Mouse (Mus musculus): ENCODE data around the gene Spata17.

Gene Spata17

DNA sequence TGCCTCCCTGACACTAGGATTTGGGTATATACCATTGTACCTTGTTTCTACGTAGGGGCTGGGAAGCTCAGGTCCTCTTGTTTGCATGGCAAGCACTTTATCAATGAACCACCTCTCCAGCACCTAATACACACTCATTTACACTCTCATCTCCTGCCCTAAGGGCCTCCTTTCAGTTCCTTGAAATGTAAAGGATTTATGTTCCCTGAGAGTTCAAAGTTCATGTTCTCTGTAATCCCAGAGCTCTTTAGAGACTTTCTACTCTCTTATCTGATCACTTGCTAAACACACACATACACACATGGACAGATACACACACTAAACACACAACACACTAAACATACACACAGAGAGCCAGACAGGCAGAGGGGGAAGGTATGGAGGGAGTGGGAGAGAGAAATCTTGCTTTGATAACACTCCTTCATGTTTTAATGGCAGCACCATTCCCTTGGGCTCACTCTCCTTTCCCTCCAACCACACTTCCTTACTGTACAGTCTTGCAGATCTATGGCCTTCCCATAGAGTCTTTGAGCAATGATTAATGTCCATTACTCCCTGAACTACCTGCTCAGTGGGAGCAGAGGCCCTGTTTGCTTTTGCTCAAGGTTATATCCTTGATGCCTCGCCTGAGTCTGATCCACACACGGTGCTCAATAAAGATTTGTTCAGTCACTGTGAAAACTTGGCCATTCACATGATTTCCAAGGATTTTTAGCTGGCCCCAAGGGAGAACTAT is 126.4 kb downstream of the Spata17 start:
- DNase-seq (ENCODE audit: extremely low read depth, low read depth) = no peak

DNA sequence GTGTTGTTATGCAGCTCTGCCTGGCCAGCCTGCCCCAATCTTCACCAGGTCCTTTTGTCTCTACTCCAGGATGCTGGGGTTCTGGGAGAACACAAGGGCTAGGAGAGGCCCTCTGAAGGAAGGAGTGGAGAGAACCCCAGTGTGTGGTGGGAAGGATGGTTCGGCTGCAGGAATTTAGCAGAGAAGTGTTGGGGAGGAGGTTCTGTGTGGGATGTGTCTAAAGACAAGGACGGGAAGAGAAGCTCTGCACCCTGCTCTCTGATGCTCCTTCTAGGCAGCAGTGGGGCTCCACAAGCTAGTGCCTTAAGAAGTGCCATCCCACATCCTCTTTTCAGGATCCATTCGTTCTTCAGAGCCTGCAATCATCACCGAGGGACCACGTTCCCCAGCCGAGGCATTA is 129.2 kb downstream of the Spata17 start:
- no peak for DNase-seq (ENCODE audit: extremely low read depth, low read depth)

DNA sequence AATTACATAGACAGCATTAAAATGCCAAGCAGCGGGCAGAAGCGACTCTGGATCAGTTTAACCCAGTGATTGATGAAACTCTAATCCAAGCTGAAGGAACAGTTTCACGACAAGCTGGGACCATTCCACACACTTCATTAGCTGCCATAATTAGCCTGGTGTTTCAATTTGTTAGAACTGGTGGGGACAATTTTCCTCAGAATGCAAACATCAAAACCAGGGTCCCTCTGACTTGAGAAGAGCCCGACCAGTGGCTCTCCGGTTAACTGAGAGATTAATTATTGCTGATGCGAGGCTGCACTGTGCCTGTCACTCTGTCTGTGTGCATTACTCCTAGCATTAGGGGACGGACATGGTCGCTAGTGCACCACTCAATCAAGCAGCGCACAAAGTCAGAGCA is 137.9 kb downstream of the Spata17 start:
- no peak for DNase-seq (ENCODE audit: extremely low read depth, low read depth)

DNA sequence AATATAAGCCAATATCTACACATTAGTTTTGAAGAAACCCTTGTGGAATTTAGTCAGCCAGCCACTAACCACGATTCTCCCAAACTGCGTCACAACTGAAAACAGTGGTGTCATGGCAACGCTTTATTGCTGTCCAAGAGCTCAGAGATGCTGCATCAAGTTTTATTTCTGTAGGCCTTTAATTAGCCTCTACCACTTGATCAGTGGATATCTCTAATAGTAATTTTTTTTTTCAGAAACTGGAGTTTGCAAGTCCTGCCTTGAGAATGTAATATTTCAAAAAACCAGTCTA is 138.3 kb downstream of the Spata17 start:
- no peak for DNase-seq (ENCODE audit: extremely low read depth, low read depth)

DNA sequence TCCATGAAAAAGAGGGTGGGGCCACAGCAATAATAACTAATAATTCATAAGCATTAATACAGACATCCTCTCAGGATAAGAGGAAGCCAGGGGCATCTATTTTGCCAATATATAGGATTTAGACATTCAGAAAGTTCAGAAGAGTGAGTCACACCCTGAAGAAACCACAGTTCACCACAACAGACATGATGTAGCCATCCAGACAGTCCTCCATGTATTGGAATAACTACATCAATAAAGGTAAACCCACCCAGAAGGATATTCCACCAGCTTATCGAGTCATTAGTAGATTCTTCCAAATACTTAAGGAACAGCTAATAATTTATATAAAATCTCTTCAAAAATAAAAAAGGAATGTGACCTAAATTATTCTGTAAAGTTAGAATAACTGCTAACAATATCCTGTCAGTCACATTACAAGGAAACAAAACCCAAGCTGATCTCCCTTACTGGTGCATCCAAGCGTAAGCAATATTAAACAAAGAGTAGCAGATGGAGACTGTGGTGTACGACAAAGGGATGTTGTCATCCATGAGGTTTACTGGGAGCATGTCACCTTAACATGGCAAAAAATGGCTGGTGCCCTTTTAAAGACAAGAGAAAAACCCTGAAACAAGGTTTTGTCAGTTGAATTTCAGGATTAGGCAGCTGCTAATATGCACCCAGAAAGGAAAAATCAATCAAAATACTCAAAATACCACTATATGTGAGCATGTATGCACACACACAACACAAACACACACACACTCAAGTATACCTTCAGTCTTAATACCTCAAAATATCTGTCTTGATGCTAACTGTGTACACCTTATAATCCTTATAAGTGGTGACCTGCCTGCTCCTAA is 138.8 kb downstream of the Spata17 start:
- DNase-seq (ENCODE audit: extremely low read depth, low read depth) = no peak

DNA sequence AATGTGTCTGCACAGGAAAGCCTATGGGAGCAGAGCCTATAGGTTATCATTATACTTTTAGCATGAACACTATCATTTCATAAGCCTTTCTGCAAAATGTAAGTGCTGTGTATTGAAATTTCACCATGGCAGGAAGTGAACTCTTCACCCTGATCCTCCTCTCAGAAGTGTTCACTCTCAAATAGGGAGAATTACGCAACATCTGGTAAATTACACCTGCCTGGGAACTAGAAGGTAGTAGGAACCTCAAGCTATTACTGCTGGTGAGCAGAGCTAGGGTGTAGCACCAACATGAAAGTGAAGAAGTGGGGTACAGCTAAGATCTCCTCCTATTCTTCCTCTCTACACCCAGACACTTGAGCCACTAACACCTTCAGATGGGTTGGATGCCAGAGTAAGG is 155.4 kb downstream of the Spata17 start:
- DNase-seq (ENCODE audit: extremely low read depth, low read depth) = no peak

DNA sequence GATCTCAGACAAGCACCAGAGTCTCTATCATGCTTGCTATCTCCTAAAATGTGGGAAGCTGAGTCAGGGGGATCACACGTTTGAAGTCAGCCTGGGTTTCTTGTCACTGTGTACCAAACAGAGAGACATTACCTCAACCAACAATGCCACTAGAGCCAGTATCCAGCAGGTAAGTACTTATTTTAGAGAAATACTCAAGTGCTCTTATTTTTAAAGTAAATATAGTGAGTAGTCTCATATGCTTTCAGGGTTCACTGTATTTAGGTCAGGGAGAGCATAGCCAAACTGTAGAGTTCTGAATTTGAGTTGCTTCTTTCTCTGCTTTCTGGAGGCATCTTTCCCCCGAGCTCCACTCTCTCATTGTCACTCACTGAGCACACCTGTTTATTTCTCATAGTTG is 160.9 kb downstream of the Spata17 start:
- no peak for DNase-seq (ENCODE audit: extremely low read depth, low read depth)

DNA sequence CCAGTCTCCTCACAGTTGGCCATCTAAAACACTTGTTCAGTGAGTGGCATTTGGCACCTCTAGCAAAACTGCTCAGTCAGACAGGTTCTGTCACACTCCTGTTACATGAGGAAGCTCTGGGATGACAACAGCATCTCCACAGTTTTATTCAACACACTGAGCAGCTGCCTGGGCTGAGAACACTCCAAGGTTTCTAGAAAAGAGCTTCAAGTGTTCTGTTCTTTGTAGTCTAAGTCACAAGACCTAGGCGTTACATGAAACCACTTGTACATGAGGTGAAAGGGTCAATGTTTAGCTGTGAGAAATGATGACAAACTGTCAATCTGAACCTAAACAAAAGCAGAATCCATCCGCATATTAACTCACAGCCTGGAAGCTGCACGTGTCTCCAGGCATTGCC is 161.4 kb downstream of the Spata17 start:
- DNase-seq (ENCODE audit: extremely low read depth, low read depth) = no peak

DNA sequence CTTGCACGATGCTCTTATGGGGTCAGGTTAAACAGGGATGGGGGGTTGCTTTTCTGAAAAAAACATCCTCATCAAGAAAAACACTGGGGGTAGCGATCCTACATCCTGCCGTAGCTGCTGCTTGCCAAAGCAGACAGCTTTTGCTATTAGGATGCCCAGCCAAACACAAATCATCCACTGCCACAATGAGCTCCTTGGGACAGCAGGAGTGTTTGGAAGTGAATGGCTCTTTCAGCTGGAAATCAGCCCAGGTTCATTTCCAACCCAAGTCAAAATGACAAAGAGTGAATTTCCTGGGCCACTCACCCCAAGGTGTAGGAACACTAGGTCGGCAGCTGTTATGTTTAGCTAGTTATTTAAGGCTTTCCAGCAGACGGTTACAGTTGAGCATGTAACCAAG is 162.7 kb downstream of the Spata17 start:
- DNase-seq (ENCODE audit: extremely low read depth, low read depth) = no peak

DNA sequence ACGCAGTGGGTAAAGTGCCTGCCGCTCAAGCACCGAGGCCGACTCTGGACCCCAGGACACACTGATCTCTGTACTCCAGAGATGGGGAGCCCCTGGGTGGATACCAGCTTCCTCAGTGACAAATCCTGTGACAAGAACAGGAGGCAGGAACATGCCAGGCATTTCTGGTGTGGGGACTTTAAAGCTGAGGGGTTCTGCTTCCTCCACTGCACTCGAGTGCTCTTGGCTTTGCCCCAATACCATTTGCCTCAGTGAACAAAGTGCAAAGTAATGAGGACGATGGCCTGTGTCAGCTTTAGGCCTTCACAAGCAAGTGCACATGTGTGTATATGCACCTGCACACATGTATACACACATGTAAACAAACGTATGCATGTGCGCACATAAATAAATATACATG is 164.0 kb downstream of the Spata17 start:
- no peak for DNase-seq (ENCODE audit: extremely low read depth, low read depth)

DNA sequence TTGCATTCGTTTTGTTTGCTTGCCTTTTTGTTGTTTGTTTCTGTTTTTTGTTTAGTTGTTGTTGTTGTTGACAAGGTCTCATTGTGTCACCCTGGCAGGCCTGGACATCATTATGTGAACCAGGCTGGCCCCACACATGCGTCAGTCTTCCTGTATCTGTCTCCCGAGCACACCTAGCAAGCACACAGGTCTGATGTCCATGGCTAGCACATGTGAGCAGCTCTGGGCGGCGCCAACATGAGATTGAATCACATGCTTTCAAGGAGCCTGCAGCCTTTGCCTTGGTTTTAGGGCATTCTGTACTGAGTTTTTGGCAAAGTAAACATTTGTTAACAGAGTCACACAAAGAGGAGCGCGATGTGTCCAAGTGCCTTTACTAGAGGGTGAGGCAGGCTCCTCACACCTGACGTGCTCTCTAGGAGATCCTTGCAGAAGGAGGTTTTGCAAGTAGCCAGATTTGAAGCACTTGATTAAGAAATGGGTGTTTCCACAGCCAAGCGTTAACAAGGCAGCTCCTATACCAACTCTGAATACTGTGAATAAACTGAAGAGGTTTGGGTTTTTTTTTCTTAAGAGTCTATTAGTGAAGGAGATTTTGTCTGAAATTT is 166.5 kb downstream of the Spata17 start:
- DNase-seq (ENCODE audit: extremely low read depth, low read depth) = no peak

DNA sequence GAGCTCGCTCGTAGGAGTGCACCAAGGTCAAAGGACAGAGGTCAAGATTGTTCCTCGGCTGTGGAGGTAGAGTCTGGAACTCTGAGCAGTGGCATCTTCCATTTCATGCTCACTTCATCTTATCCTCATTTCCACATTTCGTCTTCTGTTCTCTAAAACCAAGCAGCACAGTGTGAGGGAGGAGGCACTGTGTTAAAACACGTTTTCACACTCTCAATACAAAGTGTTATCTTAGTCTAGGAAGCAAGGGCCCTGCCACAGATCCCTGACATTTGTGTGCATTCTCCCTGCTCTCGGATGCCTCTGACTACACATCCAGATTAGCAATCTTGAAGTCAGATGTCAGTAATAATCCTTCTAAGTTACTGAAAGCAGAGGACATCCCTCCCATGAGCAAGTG is 170.5 kb downstream of the Spata17 start:
- DNase-seq (ENCODE audit: extremely low read depth, low read depth) = no peak

DNA sequence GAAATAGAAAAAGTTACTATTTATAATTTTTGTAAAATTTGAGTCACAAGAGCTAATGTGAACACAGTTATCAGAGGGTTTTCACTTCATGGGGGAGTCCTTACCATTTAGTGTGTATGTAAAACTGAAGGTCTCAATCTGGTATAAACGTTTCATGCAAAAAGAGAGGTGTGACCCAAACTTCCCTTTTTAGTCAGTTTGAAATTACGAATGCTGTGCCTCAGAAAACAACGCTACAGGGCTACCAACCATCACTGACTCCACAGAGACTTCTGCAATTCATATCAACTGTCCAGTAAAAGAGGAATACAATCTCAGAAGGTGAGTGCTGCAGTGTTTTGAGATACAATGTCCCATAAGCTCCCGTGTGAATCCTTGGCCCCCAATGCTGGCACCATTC is 175.5 kb downstream of the Spata17 start:
- no peak for DNase-seq (ENCODE audit: extremely low read depth, low read depth)

DNA sequence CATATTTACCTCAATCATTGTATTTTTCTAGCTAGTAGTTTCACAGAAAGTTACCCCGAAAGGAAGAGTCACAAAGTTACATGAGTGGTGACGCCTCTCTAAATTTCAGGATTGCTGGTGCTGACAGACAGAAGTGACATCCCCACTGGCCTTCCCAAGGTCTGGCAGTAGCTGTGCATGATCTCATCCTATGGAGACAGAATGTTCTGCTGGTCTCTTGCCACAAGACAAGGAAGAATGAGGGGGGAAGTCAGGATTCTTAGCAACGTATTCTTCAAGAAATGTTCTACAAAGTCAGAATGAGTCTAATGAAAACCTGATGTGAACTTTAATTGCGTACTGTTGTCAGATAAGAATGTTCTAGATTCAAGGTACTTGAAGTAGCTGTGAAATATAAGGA is 179.5 kb downstream of the Spata17 start:
- no peak for DNase-seq (ENCODE audit: extremely low read depth, low read depth)

DNA sequence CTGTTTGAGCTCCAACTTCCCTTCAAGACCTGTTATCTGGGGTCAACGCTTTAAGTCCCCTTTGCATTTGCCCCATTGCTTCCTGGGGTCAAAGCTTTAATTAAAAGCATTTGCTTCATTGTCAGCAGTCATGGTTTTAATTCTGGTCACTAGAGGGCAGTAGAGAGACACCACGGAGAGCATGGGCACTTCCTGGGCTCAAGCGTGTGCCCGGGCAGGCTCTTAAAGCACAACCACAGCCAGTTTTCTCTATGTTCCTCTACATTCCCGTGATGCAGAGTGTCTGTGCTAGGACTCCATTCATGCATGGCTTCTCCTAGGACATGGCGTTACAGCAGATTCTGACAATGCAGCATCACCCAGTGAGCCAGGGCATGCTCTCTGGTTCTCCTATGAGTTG is 183.5 kb downstream of the Spata17 start:
- peak; percentile 43 for DNase-seq (ENCODE audit: extremely low read depth, low read depth)

DNA sequence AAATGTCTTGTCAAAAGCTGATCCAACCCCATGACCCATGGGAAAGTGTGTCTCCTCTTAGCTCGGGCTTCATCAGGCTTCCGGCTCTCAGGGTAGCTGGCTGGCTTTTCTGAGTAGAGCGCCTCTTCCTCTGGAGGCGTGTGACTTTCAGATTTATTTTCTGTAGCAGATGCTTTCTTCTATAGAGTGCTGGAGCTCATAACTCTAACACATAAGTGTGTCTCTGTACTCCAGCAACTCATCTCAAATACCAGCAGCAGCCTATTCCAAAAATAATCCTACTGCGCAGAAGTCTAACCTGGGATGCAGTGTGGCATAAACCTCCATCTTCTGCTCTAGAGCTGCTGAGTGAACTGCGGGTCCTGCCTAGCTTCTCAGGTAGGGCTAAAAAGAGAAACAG is 186.4 kb downstream of the Spata17 start:
- no peak for DNase-seq (ENCODE audit: extremely low read depth, low read depth)

DNA sequence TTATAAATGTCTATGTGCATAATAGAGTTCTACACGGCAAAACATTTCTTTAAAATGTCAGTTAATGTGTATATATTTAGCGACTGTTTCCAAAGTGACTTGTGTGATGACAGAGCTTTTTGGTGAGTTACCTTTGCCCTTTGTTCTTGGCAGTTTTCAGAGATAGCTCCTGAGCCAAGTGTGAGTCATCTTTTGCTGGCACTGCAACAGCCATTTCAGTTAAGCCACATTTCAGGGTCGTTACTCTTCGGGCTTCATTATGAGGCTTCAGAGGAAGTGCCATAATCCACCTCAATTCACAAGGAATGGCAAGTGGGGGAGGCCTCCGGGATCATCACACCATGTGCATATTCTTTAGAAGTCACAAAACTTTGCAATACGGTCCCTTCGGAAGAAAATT is 195.3 kb downstream of the Spata17 start:
- no peak for DNase-seq (ENCODE audit: extremely low read depth, low read depth)

DNA sequence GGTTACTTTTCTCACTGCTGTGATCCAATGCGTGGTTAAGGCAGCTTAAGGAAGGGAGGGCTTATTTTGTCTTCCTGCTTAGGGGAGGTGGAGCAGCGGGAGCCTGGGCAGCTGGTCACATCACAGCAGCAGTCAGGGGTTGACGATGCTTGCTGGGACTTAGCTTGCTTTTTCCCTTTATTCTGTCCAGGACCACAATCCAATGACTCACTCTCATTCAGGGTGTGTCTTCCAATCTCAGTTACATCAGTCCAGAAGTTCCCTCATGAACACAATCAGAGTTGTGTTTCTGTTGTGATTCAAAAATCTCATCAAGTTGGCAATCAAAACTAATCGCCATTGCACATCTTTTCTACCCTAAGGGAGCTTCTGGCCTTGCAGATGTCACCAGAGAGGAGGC is 199.1 kb downstream of the Spata17 start:
- DNase-seq (ENCODE audit: extremely low read depth, low read depth) = no peak

DNA sequence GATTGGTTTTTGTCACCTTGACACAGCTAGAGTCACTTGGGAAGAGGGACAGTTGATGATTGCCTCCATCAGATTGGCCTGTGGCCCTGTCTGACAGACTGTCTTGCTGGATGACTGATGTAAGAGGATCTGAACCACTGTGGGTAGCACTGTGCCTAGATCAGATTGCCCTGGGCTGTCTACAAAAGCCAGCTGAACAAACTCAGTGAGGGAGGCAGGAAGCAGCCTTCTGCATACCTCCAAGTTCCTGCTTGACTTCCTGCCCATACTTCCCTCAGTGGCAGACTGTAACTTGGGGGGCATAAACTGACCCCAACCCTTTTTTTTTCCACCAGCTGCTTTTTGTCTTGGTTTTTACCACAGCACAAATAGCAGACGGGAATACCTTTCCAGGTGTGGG is 199.6 kb downstream of the Spata17 start:
- DNase-seq (ENCODE audit: extremely low read depth, low read depth) = no peak

DNA sequence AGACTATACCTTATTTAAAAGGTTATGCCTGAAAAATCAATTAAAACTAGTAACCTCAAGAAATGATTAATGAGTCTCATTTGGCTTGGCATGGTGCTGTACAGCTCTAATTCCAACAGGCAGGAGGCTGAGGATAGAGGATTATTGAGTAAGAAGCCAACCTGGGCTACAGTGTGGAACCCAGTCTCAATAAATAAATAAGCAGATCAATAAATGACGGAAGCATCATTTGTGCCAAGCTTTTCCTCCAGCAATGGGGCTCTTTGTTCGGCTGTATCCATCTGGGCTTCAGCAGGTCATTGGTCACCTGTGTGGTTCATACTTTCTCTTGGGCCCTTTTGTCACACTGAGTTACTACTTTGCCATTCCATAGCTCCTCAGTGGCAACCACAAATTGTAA is 201.1 kb downstream of the Spata17 start:
- no peak for DNase-seq (ENCODE audit: extremely low read depth, low read depth)

DNA sequence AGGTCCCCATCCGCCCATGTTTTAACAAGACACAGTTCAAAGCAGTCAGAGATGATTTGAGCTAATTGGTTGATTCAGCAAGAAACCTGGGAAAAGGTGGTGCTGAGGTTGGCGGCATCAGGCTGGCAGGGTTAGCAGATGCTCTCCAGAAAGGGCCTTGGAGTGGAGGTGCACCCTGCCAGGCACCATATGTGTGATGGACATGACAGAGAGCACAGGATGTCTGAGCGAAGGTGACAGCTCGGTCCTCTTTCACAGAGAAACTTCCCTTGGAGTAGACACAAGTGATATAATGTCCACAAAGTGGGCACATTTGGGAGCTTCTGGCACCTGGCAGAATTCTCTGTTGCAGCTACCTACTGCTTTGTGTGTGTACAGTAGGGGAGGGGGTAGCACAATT is 203.7 kb downstream of the Spata17 start:
- DNase-seq (ENCODE audit: extremely low read depth, low read depth) = no peak

DNA sequence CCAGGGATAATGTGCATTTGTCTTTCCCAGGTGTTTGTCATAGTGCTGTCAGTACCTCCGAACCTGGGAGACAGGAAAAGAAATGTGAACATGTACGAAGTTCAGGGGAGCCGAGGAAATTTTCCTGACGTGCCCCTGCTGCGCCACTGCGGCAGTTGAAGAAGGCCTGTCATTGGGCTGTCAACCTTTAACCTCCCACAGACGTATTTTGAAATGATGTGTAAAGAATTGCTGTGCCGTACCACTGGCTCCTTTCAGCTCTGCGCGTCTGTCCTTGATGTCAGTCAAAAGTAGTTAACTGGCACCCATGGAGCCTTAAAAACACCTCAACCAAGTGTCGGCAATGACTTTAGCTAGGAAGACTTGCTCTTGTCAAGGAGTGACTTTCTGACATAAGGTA is 205.2 kb downstream of the Spata17 start:
- no peak for DNase-seq (ENCODE audit: extremely low read depth, low read depth)

DNA sequence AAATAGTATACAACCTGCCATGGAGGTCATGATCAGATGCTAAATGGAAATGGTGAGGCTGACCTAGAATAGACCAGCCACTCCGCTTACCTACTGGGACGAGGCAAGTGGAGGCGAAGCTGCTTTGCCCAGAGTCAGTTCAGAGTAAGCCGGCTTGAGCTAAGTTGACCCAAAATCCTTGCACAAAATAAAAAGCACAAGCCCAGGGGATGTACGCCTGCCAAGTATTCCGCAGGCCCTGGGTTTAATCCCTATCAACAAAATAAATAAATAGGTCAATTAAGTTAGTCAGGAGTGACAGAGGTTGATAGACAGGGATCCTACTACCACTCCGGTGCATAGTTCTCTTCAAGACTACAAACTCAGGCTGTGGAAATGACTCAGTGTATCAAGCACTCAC is 207.0 kb downstream of the Spata17 start:
- DNase-seq (ENCODE audit: extremely low read depth, low read depth) = no peak

All from MEL-GATA-1-ER (cell line).